Mouse (Mus musculus) layer of hippocampus, adult 9-11 months (tissue): ENCODE results near the gene Asb18.

ENCODE experiments used
- DNase-seq: peaks from one replicate; pipeline ENCODE4 v3.0.0; 2022

Asb18 gene

GRCm38 (mm10) chr1:90014446-90014845, at the start of gene Asb18:
Gene Asb18 (minus strand): TSS chr1:90014666.
- DNase-seq = no peak

- peak; percentile 43 for DNase-seq
Measured at GRCm38 (mm10) chr1:90060599-90060998, 46.1 kb upstream of the Asb18 start.

GRCm38 (mm10) chr1:90060054-90060453, 45.6 kb upstream of the Asb18 start:
- DNase-seq = no peak

GRCm38 (mm10) chr1:90054991-90055390, 40.5 kb upstream of the Asb18 start:
- peak; percentile 82 for DNase-seq

- peak; percentile 35 for DNase-seq
Measured at GRCm38 (mm10) chr1:90051347-90051746, 36.9 kb upstream of the Asb18 start.

- no peak for DNase-seq
Measured at GRCm38 (mm10) chr1:90050046-90050739, 35.7 kb upstream of the Asb18 start.

GRCm38 (mm10) chr1:90028305-90028704, 13.8 kb upstream of the Asb18 start:
- no peak for DNase-seq

- DNase-seq = no peak
Measured at GRCm38 (mm10) chr1:90026945-90027344, 12.5 kb upstream of the Asb18 start.

GRCm38 (mm10) chr1:90020336-90020735, 5.9 kb upstream of the Asb18 start:
- no peak for DNase-seq

GRCm38 (mm10) chr1:90018071-90018470, 3.6 kb upstream of the Asb18 start:
- no peak for DNase-seq

GRCm38 (mm10) chr1:90013273-90013672, 1.2 kb downstream of the Asb18 start:
- no peak for DNase-seq

GRCm38 (mm10) chr1:90012850-90013249, 1.6 kb downstream of the Asb18 start:
- no peak for DNase-seq

- no peak for DNase-seq
Measured at GRCm38 (mm10) chr1:90012168-90012567, 2.3 kb downstream of the Asb18 start.

- DNase-seq = no peak
Measured at GRCm38 (mm10) chr1:90010077-90010476, 4.4 kb downstream of the Asb18 start.

- DNase-seq = no peak
Measured at GRCm38 (mm10) chr1:90009188-90009587, 5.3 kb downstream of the Asb18 start.

GRCm38 (mm10) chr1:90006666-90007065, 7.8 kb downstream of the Asb18 start:
- DNase-seq = peak; percentile 28

- DNase-seq = peak; percentile 0
Measured at GRCm38 (mm10) chr1:90000981-90001380, 13.5 kb downstream of the Asb18 start.

- peak; percentile 1 for DNase-seq
Measured at GRCm38 (mm10) chr1:89999858-90000257, 14.6 kb downstream of the Asb18 start.

GRCm38 (mm10) chr1:89998696-89999095, 15.8 kb downstream of the Asb18 start:
- peak; percentile 1 for DNase-seq

- DNase-seq = peak; percentile 1
Measured at GRCm38 (mm10) chr1:89998076-89998475, 16.4 kb downstream of the Asb18 start.

- peak; percentile 0 for DNase-seq
Measured at GRCm38 (mm10) chr1:89992256-89992655, 22.2 kb downstream of the Asb18 start.

- no peak for DNase-seq
Measured at GRCm38 (mm10) chr1:89977261-89977660, 37.2 kb downstream of the Asb18 start.

GRCm38 (mm10) chr1:89976411-89976810, 38.1 kb downstream of the Asb18 start:
- DNase-seq = no peak

GRCm38 (mm10) chr1:89974541-89974940, 39.9 kb downstream of the Asb18 start:
- no peak for DNase-seq

GRCm38 (mm10) chr1:89971848-89972247, 42.6 kb downstream of the Asb18 start:
- DNase-seq = no peak
